Mouse (Mus musculus) gastrocnemius, adult 2 months (tissue): ENCODE results near the gene Slc23a2. TPM values are rescaled to one million over a fixed set of nuclear protein-coding genes. Genes with fewer than 3 reads are reported as not detected.
A peak's percentile ranks its signal among the peaks of the same experiment; 100 is the strongest.

Experiments used
- DNase-seq: peaks from one replicate; pipeline ENCODE4 v3.0.0; 2022
- H3K27ac ChIP-seq: fragments of 200-600 bp; 2 replicates; pipeline ENCODE4 v1.8.1; 2022; ENCODE audit warnings: mild to moderate bottlenecking
- H3K4me3 ChIP-seq: fragments of 200-600 bp; 2 replicates; pipeline ENCODE4 v1.8.1; 2022; ENCODE audit warnings: mild to moderate bottlenecking, moderate library complexity
- CTCF ChIP-seq: fragments of 200-600 bp; IDR thresholded peaks from 2 replicates; pipeline ENCODE4 v1.8.1; 2022; ENCODE audit warnings: antibody characterized with exemption, mild to moderate bottlenecking, moderate library complexity
- intact Hi-C: fragments of 180-260 bp; cut with DNase I; formaldehyde crosslinking; loops from one replicate; pipeline ENCODE4 v1.15.1; 2025
- total RNA-seq, 2 experiments: library from RNA; stranded (reverse); gene quantifications; 2 replicates each; pipeline ENCODE4 v1.2.3; 2021

The Slc23a2 gene
- total RNA-seq, 2 experiments from 2014 or later = 7.7 to 10.8 TPM

DNA sequence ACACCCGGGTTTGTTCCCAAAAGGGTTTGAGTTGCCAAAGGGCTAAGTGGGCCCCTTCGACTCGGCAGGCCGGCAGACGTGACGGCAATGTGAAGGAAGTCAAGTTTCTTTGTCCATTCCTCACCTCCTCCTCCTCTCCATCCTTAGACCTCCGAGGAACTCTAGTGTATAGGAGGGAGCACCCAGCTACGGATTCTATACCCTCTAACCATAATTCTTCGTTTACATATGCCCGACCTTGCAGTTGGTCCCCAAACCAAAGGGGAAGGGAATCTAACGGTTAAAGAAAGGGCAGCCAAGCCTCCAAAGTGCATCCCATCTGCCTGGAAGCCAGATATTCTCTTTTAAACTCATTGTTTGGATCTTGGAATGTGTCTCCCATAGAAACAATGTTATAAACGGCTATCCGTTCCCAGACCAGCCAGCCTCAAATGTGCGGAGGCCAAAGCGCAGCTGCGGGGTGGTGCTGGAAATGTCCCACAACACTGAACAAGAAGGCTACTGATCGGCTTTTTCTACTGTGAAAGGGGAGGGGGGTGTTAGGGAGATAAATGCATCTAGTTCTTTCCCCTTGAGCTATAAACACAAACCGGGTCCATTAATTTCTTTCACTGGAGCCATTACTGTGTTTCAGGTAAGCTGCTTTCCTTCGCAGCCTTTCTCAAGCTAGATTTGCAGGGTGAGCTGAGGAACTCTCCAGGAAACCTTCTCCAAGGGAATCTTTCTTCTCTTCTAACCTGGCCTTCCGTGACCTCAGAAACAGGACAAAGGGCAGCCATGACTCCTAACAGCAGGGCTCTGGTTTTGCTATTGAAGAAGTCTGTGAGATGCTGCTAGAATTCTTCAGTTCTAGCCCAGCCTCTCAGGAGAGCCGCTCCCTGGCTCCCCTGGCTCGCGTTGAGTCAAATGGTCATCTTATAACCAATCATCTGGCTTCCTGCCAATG lies 114.2 kb downstream of the Slc23a2 start:
- TF ChIP-seq CTCF = no peak
- peak; percentile 68 for DNase-seq
- peak overlapping the region; percentile 85 for H3K4me3 ChIP-seq
- H3K27ac ChIP-seq = peak overlapping the region; percentile 79
- intact Hi-C loops = no loop called here

DNA sequence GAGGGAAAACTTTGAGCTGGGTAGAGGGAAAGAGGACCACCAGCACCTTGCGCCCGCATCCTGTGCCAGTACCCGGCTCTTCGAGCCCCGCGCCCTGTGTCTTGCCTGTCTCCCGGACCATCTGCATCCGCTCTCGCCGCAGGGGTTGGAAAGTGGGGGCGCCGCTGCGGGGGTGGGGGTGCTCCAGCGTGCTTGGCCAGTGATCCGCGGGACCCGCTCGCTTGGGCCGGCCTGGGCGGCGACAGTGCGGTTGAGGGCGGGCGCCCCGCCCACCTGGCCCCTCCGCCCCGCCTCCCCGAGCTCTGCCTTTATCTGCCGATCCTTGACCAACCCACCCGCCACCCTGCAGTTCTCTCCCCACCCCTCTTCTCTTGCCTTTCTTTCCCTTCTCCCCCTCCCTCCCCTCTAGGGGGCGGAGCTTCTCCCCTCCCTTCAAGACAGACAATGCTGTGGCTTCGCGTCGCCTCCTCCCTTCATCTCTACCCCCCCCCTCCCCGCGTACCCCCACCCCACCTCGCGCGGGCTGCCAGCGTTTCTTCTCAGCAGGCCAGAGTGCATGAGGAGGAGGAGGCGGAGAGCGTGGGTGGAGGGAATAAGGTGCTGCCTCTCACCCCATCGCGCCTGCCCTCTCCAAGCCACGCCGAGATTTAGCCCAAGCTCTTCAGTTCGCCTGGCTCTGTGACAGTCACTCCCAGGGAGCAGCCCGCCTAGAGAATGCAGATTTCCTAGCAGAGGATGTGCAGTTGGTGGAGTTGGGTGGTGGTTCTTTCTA lies 115.1 kb downstream of the Slc23a2 start, which contains the start of gene Rassf2:
Gene Rassf2 (minus strand): TSS at position 613 of the 772 bp plus-strand sequence.
- peak within 1 kb of the TSS; percentile 87 for H3K27ac ChIP-seq

DNA sequence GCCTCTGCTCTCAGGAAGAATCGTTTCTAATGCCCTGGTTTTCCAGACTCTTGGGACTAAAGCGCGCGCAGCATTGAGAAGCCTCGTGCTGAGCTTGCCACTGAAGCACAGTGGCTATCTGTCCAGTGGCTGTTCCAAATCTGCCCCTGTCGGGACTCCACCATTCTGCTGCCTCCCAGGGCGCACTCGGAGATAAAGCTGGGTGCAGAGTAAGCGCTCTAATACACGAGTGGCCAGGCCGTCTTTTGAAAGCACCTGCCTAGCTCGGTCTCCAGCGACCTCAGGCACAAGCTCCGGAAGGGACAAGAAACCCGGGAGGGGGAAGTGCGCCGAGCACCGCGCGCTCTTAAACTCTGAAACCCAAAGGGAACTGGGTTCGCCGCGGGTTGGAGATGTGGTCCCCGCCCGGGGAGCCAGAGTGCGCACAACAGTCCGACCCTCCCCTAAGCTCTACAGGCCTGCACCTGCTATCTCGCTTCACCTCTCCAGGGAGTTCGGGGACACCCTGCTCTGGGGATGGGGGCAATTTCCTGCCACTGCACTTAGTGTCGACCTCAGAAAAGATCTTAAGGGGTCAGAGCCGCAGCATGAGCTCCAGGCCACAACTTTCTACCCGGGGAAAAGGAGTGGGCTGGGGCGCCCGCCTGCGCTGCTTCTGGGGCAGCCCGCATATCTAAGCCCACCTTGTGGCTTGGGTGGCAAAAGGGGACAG lies 115.9 kb downstream of the Slc23a2 start:
- peak overlapping the region; percentile 85 for H3K4me3 ChIP-seq
- peak; percentile 56 for DNase-seq
- TF ChIP-seq CTCF = no peak

More for the DNA sequence above, 115.1 kb downstream of the Slc23a2 start, which contains the start of gene Rassf2:
- peak; percentile 90 for DNase-seq
- peak within 1 kb of the TSS; percentile 85 for H3K4me3 ChIP-seq
- intact Hi-C loops = no loop called here
- no peak for TF ChIP-seq CTCF

DNA sequence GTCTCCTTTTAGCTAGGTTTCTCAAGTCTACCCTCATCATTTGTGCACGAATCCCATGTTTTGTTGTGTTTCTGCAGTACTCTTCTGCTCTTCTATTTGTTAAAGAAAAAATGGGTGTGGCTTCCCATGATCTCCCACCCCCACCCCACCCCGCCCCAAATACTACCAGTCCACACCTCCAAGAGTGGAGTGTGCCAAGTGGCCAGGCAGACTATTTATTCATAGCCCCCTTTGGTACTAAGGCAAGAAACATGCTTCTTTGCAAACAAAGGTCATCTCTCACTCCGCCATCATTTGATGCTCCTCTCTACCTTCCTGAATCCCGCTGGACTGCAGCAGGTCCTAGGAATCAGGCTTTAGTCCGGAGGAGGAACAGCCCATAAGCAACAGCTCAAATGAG lies 116.8 kb downstream of the Slc23a2 start:
- intact Hi-C loops = no loop called here
- no peak for TF ChIP-seq CTCF
- DNase-seq = no peak
- Histone ChIP-seq H3K4me3 (peak overlapping the region; percentile 85), H3K27ac (peak overlapping the region; percentile 87)

More for the DNA sequence above, 115.9 kb downstream of the Slc23a2 start:
- intact Hi-C loops = no loop called here
- peak overlapping the region; percentile 87 for H3K27ac ChIP-seq

DNA sequence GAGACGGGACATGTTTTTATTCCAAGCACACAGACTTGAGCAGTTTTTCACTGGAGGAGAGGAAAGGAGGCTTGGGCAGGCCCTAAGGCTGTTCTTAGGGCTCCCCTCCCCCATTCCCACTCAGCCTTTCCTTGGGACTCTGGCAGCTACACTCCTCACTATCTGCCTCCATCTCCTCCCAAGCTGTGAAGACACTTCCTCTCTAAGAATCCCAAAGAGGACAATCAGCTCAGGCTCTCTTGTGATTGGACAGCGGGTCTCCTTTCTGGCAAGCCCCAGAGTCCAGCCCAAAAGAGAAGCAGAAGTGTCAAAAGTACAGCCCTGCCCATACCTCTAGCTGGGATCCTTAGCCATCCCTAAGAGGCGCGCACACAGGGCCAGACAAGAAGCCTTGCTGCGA lies 117.5 kb downstream of the Slc23a2 start:
- DNase-seq = peak; percentile 57
- peak overlapping the region; percentile 28 for H3K27ac ChIP-seq
- no peak for TF ChIP-seq CTCF
- intact Hi-C loops = no loop called here
- peak overlapping the region; percentile 85 for H3K4me3 ChIP-seq

DNA sequence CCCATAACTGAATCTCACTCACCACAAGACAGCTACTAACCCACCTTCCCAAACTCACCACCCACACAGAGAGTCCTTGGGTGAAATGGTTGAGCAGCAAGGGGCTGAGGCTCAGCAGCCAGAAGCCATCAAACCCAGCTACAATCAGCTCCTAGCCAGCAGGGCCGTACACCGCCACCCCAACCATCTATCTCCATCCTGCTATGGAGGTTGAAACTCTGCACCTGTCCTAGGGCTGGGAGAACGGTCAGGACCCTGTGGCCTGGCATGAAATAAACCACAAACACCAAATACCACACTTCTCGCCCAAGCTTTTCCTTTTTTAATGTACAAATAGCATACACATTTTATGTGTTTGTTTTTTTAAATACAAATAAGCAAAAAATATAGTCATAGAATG lies 120.9 kb downstream of the Slc23a2 start:
- Histone ChIP-seq H3K27ac (no peak overlapping the region), H3K4me3 (no peak overlapping the region)
- intact Hi-C loops = no loop called here
- TF ChIP-seq CTCF = no peak
- no peak for DNase-seq

DNA sequence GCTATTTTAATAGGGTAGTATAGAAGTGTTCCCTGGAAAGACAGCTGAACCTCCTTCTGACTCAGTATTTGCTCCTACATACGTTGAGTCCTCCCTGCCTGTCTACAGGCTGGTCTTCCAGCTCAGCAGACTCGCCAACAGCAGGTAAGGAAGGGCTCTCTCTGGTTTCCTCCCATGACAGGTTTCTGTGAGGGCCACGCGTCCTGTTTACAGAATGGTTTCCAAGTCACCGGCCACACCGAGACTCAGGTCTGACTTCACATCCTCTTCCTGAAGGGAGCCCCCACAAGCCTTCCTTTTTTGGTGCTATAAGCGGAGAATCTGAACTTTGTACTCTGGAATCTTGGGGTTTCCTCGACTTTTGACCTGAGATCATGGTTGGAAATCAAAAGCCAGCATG lies 122.3 kb downstream of the Slc23a2 start:
- TF ChIP-seq CTCF = no peak
- DNase-seq = no peak
- intact Hi-C loops = no loop called here
- Histone ChIP-seq H3K27ac (no peak overlapping the region), H3K4me3 (no peak overlapping the region)

DNA sequence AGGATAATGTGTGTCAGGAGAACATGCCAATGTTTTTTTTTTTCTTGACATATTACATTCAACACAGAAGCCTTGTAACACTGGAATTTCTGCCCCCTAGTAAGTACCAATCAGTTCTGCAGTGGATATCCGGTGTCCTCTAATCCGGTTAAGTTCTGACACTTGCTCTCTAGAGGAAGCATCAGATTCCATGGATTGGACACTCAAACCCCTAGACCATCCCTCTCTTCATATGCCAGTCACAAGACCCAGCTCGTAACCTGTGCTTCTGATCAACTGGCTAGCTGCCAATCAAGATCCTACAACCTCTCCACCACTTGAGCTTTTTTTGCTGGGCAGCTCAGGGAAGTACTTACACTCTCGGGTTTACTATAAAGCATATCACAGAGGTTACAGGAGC lies 123.3 kb downstream of the Slc23a2 start:
- DNase-seq = no peak
- no peak overlapping the region for H3K4me3 ChIP-seq
- no peak overlapping the region; the same call in 1 of the 2 replicates for H3K27ac ChIP-seq
- TF ChIP-seq CTCF = no peak
- intact Hi-C loops = loop anchor here (2.0 kb wide), 1 partner anchor 15 kb away; no protein-coding TSS in a partner anchor

DNA sequence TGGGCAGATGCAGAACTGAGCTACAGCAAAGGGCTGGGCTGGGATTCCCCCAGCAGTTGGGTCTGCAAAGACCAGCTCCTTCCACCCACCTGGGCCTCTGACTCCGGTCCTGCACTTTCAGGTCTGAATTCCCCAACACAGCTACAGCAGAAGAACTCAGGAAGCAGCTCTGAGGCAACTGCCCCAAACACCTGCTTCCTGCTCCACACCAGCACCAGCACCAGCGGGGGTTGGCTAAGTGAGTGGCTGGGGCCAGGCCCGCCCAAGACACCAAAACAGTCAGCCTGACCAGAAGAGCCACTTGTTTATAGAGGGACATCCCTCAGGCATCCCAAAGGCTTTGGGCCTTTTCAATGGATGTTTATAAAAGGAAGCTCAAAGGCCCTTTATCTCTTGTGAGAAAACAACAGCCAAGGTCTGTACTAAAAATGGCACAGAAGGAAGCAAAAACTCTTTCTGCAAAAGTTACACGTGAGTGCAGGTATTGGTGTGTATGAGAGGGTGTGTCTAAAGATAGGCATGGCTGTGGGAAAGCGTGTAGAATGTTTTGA lies 123.8 kb downstream of the Slc23a2 start:
- peak; percentile 34 for DNase-seq
- intact Hi-C loops = loop anchor here (2.0 kb wide), 1 partner anchor 16 kb away; no protein-coding TSS in a partner anchor
- Histone ChIP-seq H3K27ac (peak overlapping the region; percentile 67), H3K4me3 (peak overlapping the region; percentile 15)
- TF ChIP-seq CTCF = no peak

DNA sequence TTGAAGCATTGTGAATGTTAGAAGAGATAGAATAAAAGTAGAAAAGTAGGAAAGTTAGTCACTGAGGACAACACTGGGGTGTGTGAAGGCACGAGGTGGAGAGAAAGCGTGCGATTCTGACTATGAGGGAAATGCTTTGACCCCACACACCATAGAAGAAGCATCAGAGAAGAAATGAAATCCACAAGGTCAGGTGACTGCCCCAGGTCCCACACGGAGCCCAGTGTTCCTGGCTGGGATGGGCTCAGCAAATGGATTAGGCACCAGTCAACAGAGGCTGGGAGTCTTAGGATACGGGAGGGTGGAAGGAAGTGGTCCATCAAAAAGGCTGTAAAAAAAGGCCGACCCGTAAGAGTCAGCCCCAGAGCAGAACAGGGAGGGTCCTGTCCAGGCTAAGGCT lies 124.5 kb downstream of the Slc23a2 start:
- no peak for TF ChIP-seq CTCF
- no peak for DNase-seq
- Histone ChIP-seq H3K27ac (peak overlapping the region; percentile 67), H3K4me3 (peak overlapping the region; percentile 15)
- intact Hi-C loops = loop anchor here (2.0 kb wide), 1 partner anchor 16 kb away; no protein-coding TSS in a partner anchor

DNA sequence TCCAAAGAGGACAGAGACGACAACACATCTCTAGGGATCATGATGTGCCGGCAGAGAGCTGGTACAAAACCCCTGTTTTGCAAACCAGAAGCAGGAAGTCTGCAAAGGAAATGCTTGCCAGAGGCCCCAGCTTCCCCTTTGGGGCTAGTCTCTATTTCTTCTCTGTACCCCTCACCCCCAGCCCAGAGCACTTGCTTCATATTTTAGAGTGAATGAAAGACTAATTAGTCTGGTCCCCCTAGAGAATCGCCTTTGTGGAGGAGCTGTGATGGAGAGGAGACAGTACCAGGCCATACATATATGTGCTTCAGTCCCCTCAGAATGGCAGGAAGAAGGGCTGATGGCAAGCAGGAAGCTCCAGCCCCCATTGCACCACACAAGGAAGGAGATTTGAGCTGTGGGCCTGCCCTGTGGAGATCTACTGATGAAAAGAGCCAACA lies 125.5 kb downstream of the Slc23a2 start:
- TF ChIP-seq CTCF = no peak
- H3K27ac ChIP-seq = peak overlapping the region; percentile 67

DNA sequence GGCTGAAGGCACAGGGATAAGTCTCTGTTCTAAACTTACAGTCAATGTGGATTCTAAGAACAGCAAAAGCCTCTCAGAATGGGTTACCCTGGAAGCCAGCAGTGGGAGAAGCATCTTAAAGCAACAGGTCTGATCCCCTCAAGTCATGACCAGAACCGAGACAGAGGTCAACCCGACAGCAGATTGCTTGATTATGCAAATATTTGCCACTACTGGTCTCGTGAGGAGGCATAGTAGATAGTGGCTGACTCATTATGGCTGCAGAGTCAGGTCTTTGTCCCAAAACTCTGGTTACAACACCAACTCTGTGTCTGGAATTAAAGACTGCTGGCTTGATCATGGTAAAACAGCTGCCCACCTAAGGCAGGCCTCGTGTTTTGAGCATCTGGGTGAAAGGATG lies 126.8 kb downstream of the Slc23a2 start:
- no peak for TF ChIP-seq CTCF
- Histone ChIP-seq H3K27ac (peak overlapping the region; percentile 51), H3K4me3 (no peak overlapping the region)
- intact Hi-C loops = no loop called here
- no peak for DNase-seq

More for the DNA sequence above, 125.5 kb downstream of the Slc23a2 start:
- H3K4me3 ChIP-seq = no peak overlapping the region; the same call in 1 of the 2 replicates
- DNase-seq = peak; percentile 34
- intact Hi-C loops = no loop called here
